Mouse (Mus musculus) kidney, adult 2 months (tissue): ENCODE measurements around the gene Mrps27.

Experiments
- CTCF ChIP-seq: fragments of 200-500 bp; conservative IDR thresholded peaks from 2 replicates; pipeline ENCODE4 v1.5.1; 2011; ENCODE audit warnings: low read depth, mild to moderate bottlenecking, control low read depth, low read length, moderate library complexity, mixed read lengths; ENCODE audit not compliant: insufficient read depth, insufficient read length
- POLR2A ChIP-seq: fragments of 200-500 bp; IDR thresholded peaks from one replicate; pipeline ENCODE4 v1.6.1; 2011; ENCODE audit warnings: low read depth, low read length, control low read depth

- TF ChIP-seq CTCF (no peak), POLR2A (no peak)
These were observed 103.7 kb downstream of the Mrps27 start for GRCm38 (mm10) chr13:99448278-99448677.
